In the genomic region with DNA sequence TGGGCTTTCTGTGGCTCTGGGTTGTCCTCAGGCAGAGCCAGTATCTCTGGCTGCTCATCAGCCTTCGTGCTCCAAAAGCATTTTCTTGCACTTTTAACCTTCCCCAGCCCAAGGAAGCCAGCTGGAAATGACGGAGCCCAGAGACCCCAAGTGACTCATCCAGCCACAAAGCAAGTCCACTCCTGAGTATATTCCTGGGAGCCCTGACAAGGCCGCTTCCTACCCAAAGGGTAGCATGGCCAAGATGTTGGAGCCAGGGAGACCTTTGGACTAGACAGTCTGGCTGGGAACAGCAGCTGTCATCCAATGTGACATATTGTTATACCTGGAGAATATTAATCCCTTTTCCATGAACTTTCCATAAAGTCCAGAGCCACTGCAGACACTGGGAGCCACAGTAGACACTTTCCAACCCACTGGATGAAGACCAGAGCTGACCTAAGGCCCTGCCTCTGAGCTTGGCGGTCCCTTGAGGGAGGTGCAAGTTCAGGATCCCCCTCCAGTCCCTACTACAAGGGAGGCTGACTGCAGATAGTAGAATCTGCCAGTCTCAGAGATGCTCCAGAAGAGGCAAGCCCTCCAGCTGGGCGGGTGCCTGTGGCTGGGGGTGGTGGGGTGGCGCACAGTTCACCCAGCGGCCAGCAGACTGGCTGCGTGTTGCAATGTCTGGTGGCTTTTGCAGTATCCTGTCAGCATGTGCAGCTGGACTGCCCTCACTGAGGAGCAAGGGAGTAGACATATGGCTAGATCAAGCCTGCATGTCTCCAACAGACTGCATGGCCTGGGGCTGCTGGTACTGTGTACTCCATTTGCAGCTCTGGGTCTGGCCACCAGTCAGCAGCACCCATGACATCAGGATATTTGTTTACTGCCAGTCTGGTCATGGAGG, we compare ENCODE assay signal across 9 mouse cellular contexts. TPM values are rescaled to one million over a fixed set of nuclear protein-coding genes. Genes with fewer than 3 reads are reported as not detected.
DNase-seq lines count a peak whose midpoint lies in the region; ATAC-seq and TF ChIP-seq lines count a peak whose summit lies in the region.
"Had no signal": no experiment of that assay in that cellular context is flagged by ENCODE, and none has a peak within 500 bp of the region (broad histone marks: within the 10 kb centered on the region; RNA-seq: fewer than 3 reads in every experiment).

No protein-coding gene starts in this region.

- no peak overlapping the region for H3K9ac ChIP-seq in lung, embryonic 15.5 days
- H3K9ac ChIP-seq: midbrain, embryonic 12.5 days had no signal

- intact Hi-C loops in gastrocnemius, postnatal 36 days (cut with DNase I), result no loop called here

- no peak for TF ChIP-seq POLR2A in kidney, adult 2 months (IDR thresholded peaks at IDR 0.05; ENCODE audit: low read depth, low read length)

- no peak overlapping the region for H3K4me3 ChIP-seq in kidney, adult 2 months (ENCODE audit: insufficient read depth, low read depth, low read length)
- no peak overlapping the region for H3K4me3 ChIP-seq in lung, embryonic 15.5 days
- H3K4me3 ChIP-seq: midbrain, embryonic 12.5 days had no signal

- H3K4me2 ChIP-seq in lung, embryonic 15.5 days, result no peak overlapping the region
- H3K4me2 ChIP-seq: midbrain, embryonic 12.5 days had no signal

- no peaks in the 10 kb centered on the region for H3K36me3 ChIP-seq in kidney, adult 2 months (ENCODE audit: control insufficient read depth, insufficient read depth, low read length)
- no peaks in the 10 kb centered on the region for H3K36me3 ChIP-seq in lung, embryonic 15.5 days
- H3K36me3 ChIP-seq: midbrain, embryonic 12.5 days had no signal

- TF ChIP-seq CTCF in kidney, adult 2 months (conservative IDR thresholded peaks at IDR 0.05; ENCODE audit: insufficient read depth, insufficient read length, low read depth, low read length), result no peak

- H3K27ac ChIP-seq in kidney, adult 2 months (ENCODE audit: insufficient read depth, low read depth, low read length), result peak overlapping the region; percentile 70
- peak overlapping the region; percentile 42 for H3K27ac ChIP-seq in lung, embryonic 15.5 days
- H3K27ac ChIP-seq: midbrain, embryonic 12.5 days had no signal

- 31% methylated on average over 8 of the region's 8 CpGs for WGBS in kidney, adult 2 months
- WGBS in lung, embryonic 15.5 days, result 63% methylated on average over 8 of the region's 8 CpGs

- peak; percentile 81 for ATAC-seq in lung, embryonic 15.5 days (ENCODE audit: borderline replicate concordance, extremely low read depth, low FRiP score, low TSS enrichment)

- peaks cover 80% of the 10 kb centered on the region for H3K4me1 ChIP-seq in kidney, adult 2 months (ENCODE audit: control insufficient read depth, insufficient read depth, low read length)
- peaks cover 36% of the 10 kb centered on the region for H3K4me1 ChIP-seq in lung, embryonic 15.5 days
- H3K4me1 ChIP-seq: midbrain, embryonic 12.5 days had no signal

- H3K9me3 ChIP-seq in lung, embryonic 15.5 days, result no peaks in the 10 kb centered on the region
- H3K9me3 ChIP-seq: midbrain, embryonic 12.5 days had no signal

- no peaks in the 10 kb centered on the region for H3K27me3 ChIP-seq in kidney, adult 2 months (replicated peaks; ENCODE audit: control insufficient read depth, insufficient read depth, low read length)
- no peaks in the 10 kb centered on the region for H3K27me3 ChIP-seq in lung, embryonic 15.5 days
- H3K27me3 ChIP-seq: midbrain, embryonic 12.5 days had no signal

- DNase-seq in urinary bladder, postnatal 25 days (ENCODE audit: low spot score), result peak; percentile 59
- no peak for DNase-seq in urinary bladder, adult 2 months (ENCODE audit: low spot score)
- DNase-seq in gastrocnemius, postnatal 36 days, result peak; percentile 66 to 83
- DNase-seq in kidney, adult 2 months, result peak; percentile 88
- DNase-seq in urinary bladder, postnatal 4 days (ENCODE audit: low spot score in 2 of 2), result peak; percentile 69
- no peak for DNase-seq in left cerebral cortex, adult 8-10 months (ENCODE audit: low spot score in 2 of 2)
- no peak for DNase-seq in embryo, embryonic 10 days (ENCODE audit: low spot score)

RNA-seq across cellular contexts. Expression of a gene that starts 13.6 kb away (rescaled TPM):
- 249 and 258 TPM in 2 replicates for polyA plus RNA-seq in urinary bladder, adult 2 months (2012; rRNA removed)
- total RNA-seq in gastrocnemius, postnatal 36 days (2021), result 10 to 100 TPM; 30.4 to 45.8 TPM
- 322 and 340 TPM in 2 replicates for polyA plus RNA-seq in kidney, adult 2 months (2012; rRNA removed)
- 51.6 and 53.0 TPM in 2 replicates for polyA plus RNA-seq in lung, embryonic 15.5 days (2015; fragmentation: Nextera tagmentation; extraction: Ambion mirVana)
- 10 to 100 TPM; 30.2 to 35.8 (median 32.5) TPM for total RNA-seq in left cerebral cortex, adult 8-10 months (2022)

Comparison
In these comparisons a context has a peak if more than half of its experiments do, and no peak if none do; other contexts are left out.
1. DNase-seq: peak in urinary bladder, postnatal 25 days (single experiment), gastrocnemius, postnatal 36 days (2 of 2), kidney, adult 2 months (single experiment) and urinary bladder, postnatal 4 days (2 of 2); none in urinary bladder, adult 2 months (single experiment), left cerebral cortex, adult 8-10 months (0 of 2) and embryo, embryonic 10 days (single experiment).